Mouse (Mus musculus) E14TG2a.4 (cell line): ENCODE data around the gene Cast.
A peak's percentile ranks its signal among the peaks of the same experiment; 100 is the strongest.

Experiments used
- H3K27me3 ChIP-seq: 2 replicates; pipeline ENCODE4 v1.6.1; 2014; ENCODE audit warnings: low read length, control low read depth; ENCODE audit not compliant: insufficient read depth
- H3K36me3 ChIP-seq: 2 replicates; pipeline ENCODE4 v1.6.1; 2014; ENCODE audit warnings: low read length, control low read depth; ENCODE audit not compliant: insufficient read depth
- H3K4me1 ChIP-seq: replicated peaks from 2 replicates; pipeline ENCODE4 v1.6.1; 2014; ENCODE audit warnings: low read depth, low read length, control low read depth
- H3K4me3 ChIP-seq: replicated peaks from 2 replicates; pipeline ENCODE4 v1.5.1; 2014; ENCODE audit warnings: mild to moderate bottlenecking, low read length
- H3K9me3 ChIP-seq: 2 replicates; pipeline ENCODE4 v1.6.1; 2014; ENCODE audit warnings: low read length, control low read depth
- CTCF ChIP-seq: conservative IDR thresholded peaks from 2 replicates; pipeline ENCODE4 v1.5.1; 2014; ENCODE audit warnings: low read length
- NANOG ChIP-seq: IDR thresholded peaks from 2 replicates; pipeline ENCODE4 v1.6.1; 2014; ENCODE audit warnings: borderline replicate concordance, low read length, mixed read lengths
- POU5F1 ChIP-seq: IDR thresholded peaks from 2 replicates; pipeline ENCODE4 v1.6.1; 2014; ENCODE audit warnings: low read length, borderline replicate concordance

The Cast gene

GRCm38 (mm10) chr13:74806934-74807333 is 1.7 kb downstream of the Cast start:
- TF ChIP-seq NANOG: no peak
- TF ChIP-seq POU5F1: no peak
- TF ChIP-seq CTCF: no peak
- H3K27me3 ChIP-seq: no peaks in the 10 kb centered on the region
- H3K9me3 ChIP-seq: no peaks in the 10 kb centered on the region

DNA sequence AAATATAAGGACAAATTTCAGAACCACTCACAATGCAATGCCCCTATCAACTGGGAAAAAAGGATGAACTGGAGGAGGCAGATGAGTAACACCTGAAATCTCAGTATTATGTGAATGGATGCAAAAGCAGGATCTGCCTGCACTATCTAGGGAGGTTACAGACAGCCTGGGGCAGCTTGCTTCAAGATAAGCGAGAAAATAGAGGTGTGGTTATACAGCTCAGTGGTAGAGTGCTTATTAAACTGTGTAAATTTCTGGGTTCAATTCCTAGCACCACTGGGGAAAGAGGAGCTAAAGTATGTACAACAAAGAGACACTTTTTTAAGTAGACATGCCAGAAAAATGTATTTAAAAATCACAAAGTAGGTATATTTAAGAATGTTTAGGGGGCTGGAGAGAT is 14.2 kb downstream of the Cast start:
- Histone ChIP-seq H3K4me3 (no peak overlapping the region), H3K4me1 (no peaks in the 10 kb centered on the region), H3K36me3 (no peaks in the 10 kb centered on the region), H3K27me3 (no peaks in the 10 kb centered on the region), H3K9me3 (no peaks in the 10 kb centered on the region)
- TF ChIP-seq CTCF (no peak), NANOG (no peak), POU5F1 (no peak)

More at GRCm38 (mm10) chr13:74806934-74807333, 1.7 kb downstream of the Cast start:
- Histone ChIP-seq H3K4me1 (peaks cover 18% of the 10 kb centered on the region), H3K36me3 (no peaks in the 10 kb centered on the region), H3K4me3 (peak overlapping the region; percentile 90)

DNA sequence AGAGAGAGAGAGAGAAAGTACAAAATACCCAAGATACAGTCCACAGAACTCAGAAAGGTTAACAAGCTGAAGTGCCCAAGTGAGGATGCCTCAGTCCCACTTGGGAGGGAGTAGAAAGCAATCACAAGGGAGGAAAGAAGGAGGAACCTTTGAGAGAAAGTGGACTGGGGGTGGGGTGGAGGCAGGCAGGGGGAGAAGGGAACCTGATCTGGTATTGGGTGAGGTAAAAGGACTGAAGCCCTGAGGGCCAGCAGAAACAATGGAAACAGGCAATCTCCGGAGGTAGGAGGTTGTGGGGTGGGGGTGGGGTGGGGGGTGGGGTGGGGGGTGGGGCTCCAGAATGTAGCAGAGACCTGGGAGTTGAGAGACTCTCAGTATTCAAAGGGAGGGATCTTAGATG is 20.9 kb downstream of the Cast start:
- TF ChIP-seq POU5F1 (no peak), CTCF (no peak), NANOG (no peak)
- Histone ChIP-seq H3K27me3 (no peaks in the 10 kb centered on the region), H3K4me3 (no peak overlapping the region), H3K9me3 (no peaks in the 10 kb centered on the region), H3K36me3 (no peaks in the 10 kb centered on the region), H3K4me1 (no peaks in the 10 kb centered on the region)

- Histone ChIP-seq H3K27me3 (no peaks in the 10 kb centered on the region), H3K36me3 (no peaks in the 10 kb centered on the region), H3K4me3 (no peak overlapping the region), H3K4me1 (peaks cover 13% of the 10 kb centered on the region), H3K9me3 (no peaks in the 10 kb centered on the region)
- TF ChIP-seq POU5F1: no peak
- TF ChIP-seq NANOG: no peak
- TF ChIP-seq CTCF: no peak
These were observed 36.5 kb downstream of the Cast start for GRCm38 (mm10) chr13:74772151-74772550.

DNA sequence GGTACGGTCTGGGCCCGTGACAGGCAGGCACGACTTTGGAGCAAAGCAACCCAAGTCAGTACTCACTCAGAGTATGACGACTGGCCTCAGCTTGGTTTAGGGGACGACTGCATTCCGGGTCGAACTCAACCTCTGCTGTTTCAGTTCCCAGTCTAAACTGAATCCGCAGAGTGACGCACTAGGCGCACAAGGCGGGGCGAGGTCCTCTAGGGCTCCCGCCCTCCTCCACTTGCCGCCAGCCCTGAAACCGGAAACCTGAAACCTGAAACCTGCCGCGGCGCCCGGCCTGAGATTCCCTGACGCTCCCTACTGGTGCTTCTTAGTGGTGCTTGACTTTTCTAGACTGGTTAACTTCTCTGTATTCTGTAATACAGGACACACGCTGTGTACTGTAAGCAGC is 38.1 kb downstream of the Cast start:
- no peaks in the 10 kb centered on the region for H3K9me3 ChIP-seq
- peak; percentile 9; the same call in 1 of the 2 replicates for TF ChIP-seq NANOG
- no peak for TF ChIP-seq POU5F1
- peaks cover 13% of the 10 kb centered on the region for H3K4me1 ChIP-seq
- peak overlapping the region; percentile 76 for H3K4me3 ChIP-seq
- H3K36me3 ChIP-seq: no peaks in the 10 kb centered on the region
- H3K27me3 ChIP-seq: no peaks in the 10 kb centered on the region

- TF ChIP-seq NANOG: no peak
- TF ChIP-seq POU5F1: no peak
- no peak for TF ChIP-seq CTCF
- Histone ChIP-seq H3K4me1 (peaks cover 13% of the 10 kb centered on the region), H3K27me3 (no peaks in the 10 kb centered on the region), H3K9me3 (no peaks in the 10 kb centered on the region), H3K36me3 (no peaks in the 10 kb centered on the region), H3K4me3 (peak overlapping the region; percentile 76)
These were observed 38.7 kb downstream of the Cast start for GRCm38 (mm10) chr13:74769871-74770270.

DNA sequence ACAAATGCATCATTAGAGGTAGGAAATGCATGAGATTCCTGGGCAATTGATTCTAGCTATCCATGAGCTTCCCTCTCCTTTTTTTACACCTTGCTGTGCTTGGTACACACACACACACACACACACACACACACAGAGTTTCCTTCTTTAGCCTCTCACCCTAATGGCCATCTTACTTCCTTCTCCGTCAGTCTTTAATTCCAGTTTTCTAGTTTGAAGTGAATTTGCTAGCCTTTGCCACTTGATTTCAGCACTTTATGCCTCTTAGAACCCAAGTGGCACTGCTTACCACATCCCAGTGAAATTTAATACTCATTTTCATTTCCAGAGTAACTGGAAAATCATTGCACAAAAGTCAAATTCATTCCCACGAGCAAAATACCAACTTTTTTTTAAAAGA is 41.4 kb downstream of the Cast start:
- Histone ChIP-seq H3K27me3 (no peaks in the 10 kb centered on the region), H3K4me3 (no peak overlapping the region), H3K36me3 (no peaks in the 10 kb centered on the region), H3K4me1 (peaks cover 13% of the 10 kb centered on the region), H3K9me3 (no peaks in the 10 kb centered on the region)
- TF ChIP-seq NANOG (no peak), CTCF (no peak), POU5F1 (no peak)

- TF ChIP-seq NANOG (no peak), CTCF (no peak), POU5F1 (no peak)
- no peaks in the 10 kb centered on the region for H3K4me1 ChIP-seq
- no peaks in the 10 kb centered on the region for H3K36me3 ChIP-seq
- H3K27me3 ChIP-seq: no peaks in the 10 kb centered on the region
- H3K4me3 ChIP-seq: no peak overlapping the region
- H3K9me3 ChIP-seq: peaks cover 3% of the 10 kb centered on the region; the same call in 1 of the 2 replicates
These were observed 45.9 kb downstream of the Cast start for GRCm38 (mm10) chr13:74762741-74763140.

GRCm38 (mm10) chr13:74759152-74759551 is 49.5 kb downstream of the Cast start:
- H3K36me3 ChIP-seq: no peaks in the 10 kb centered on the region
- TF ChIP-seq POU5F1 (no peak), CTCF (no peak), NANOG (no peak)
- H3K4me3 ChIP-seq: no peak overlapping the region
- no peaks in the 10 kb centered on the region for H3K27me3 ChIP-seq
- H3K4me1 ChIP-seq: no peaks in the 10 kb centered on the region
- peaks cover 3% of the 10 kb centered on the region; the same call in 1 of the 2 replicates for H3K9me3 ChIP-seq
